Mouse (Mus musculus) left cerebral cortex, postnatal 4 days (tissue): ENCODE data around the gene Ccer2. TPM values are rescaled to one million over a fixed set of nuclear protein-coding genes. Genes with fewer than 3 reads are reported as not detected.
A peak's percentile ranks its signal among the peaks of the same experiment; 100 is the strongest.

Experiments used
- DNase-seq: peaks from one replicate; pipeline ENCODE4 v3.0.0-alpha.2; 2022
- intact Hi-C: fragments of 180-260 bp; cut with DNase I; formaldehyde crosslinking; loops from one replicate; pipeline ENCODE4 v1.15.1; 2025
- total RNA-seq, 2 experiments: library from RNA; stranded (reverse); gene quantifications; 2 replicates each; pipeline ENCODE4 v1.2.3; 2021

Ccer2 gene
- total RNA-seq, 2 experiments from 2014 or later: 0.68 TPM; not detected in 1

DNA sequence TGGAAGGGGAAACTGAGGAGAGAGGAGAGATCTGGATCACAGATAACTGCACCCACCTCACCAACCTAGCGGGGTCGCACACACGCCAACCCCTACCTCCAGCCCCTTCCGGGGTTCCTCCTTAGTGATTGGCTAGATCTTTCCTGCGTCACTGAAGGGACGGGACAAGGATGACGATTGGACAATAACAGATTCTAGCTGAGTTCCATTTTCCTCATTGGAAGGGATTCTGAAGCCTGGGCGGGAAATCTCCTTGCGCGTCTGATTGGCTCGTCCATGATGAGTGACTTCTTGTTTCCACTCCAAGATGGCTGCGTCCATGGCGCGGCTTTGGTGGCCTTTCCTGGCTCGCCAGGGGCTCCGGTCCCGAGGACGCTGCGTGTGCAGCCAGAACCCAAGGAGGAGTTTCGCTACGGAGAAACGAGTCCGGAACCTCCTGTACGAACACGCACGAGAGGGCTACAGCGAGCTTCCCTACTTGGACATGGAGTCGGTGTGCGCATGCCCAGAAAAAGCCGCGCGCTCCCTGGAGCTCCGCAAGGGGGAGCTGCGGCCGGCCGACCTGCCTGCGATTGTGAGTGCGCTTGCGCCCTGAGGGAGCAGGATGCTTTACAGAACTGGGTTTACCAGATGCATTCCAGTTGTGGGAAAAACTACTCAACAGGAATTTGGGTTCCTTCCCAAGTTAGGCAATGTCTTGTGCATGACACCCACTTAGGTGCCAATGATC lies 14.1 kb upstream of the Ccer2 start, which contains the start of the genes Mrps12 and Sars2:
TSS of gene Mrps12 (minus strand) at position 112 of the 730 bp plus-strand sequence.
TSS of gene Sars2 (plus strand) at position 284 of the 730 bp plus-strand sequence.
- intact Hi-C loops: no loop called here
- peak; percentile 93 for DNase-seq

DNA sequence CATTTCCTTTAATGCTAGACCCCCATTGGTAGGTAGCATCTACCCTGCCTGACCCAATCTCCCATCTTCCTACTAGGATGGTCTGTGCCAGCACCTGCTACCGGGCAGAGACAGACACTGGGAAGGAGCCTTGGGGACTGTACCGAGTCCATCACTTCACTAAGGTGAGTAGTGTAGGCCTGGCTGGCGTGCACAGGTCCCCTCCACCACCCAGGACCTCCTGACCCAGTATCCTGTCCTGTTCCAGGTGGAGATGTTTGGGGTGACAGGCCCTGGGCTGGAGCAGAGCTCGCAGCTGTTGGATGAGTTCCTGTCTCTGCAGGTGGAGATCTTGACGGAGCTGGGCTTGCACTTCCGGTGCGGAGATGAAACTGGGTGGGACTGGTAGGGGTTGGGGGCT lies 6.0 kb upstream of the Ccer2 start:
- no peak for DNase-seq
- intact Hi-C loops: no loop called here

DNA sequence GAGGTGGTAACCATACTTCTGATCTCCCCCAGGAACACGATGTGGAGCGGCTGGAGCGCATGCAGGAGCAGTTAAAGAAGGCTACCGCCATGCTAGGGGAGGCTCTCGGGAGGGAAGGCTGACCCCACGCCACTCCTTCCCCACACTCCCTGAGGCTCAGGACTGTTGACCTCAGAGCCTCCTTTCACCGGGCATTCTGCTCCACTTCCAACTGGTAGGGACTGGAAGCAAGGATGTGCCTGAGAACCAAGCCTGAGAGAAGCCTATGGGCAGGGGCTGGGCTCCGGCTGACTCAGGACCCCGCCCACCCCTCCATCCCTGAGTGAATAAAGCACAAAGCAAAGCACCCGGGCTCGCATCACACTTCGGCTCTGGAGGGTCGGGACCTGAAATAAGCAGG lies 2.6 kb downstream of the Ccer2 start:
- no peak for DNase-seq
- intact Hi-C loops: no loop called here

DNA sequence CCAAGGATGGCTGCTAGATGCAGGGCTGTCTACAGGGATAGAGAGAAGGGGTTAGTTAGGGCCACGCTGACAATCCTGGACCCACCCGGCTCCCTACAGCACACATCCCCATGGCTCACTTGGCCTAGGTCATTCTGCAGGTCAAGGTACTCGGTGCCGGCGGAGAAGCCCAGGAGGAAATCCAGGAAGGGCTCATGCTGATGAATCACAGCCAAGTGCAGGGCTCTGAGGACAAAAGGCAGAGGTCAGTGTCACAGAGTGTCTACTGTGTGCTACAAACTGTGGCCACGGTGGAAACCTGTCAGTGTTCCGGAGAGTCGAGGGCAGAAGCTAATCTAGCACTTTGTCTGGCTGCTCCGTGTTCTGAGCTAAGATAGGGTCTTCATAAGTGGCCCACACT lies 5.9 kb downstream of the Ccer2 start:
- DNase-seq: no peak
- intact Hi-C loops: no loop called here

GRCm38 (mm10) chr7:28765211-28765610 lies 9.2 kb downstream of the Ccer2 start:
- DNase-seq: no peak
- intact Hi-C loops: no loop called here

- peak; percentile 97 for DNase-seq
- intact Hi-C loops: no loop called here
Observed at GRCm38 (mm10) chr7:28766173-28766879, 10.4 kb downstream of the Ccer2 start, which contains the start of gene Sirt2. TSS of gene Sirt2 (plus strand) at chr7:28766735.

DNA sequence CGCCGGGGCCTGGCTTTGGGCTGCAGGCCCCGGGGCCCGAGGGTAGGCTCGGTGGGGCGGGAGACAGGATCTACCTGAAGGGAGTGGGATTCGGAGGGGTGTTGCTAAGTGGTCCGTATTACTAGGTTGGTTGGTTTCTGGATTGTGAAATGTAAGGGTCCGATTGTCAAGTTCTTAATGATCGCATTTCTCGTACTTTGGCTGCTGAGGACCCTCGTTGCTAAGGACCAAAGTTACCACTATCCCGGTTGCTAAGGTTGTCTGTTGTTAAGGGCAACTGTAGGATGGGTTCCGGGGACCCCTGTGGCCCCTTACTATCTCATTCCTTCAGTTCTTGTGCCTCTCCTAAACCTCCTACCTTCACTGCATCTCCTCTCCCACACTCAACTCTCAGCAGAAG lies 10.9 kb downstream of the Ccer2 start:
- DNase-seq: no peak
- intact Hi-C loops: no loop called here

GRCm38 (mm10) chr7:28767462-28767965 lies 11.5 kb downstream of the Ccer2 start, which contains the start of gene Nfkbib:
TSS of gene Nfkbib (minus strand) at chr7:28767512.
- no peak for DNase-seq
- intact Hi-C loops: no loop called here

- DNase-seq: no peak
- intact Hi-C loops: no loop called here
Observed at GRCm38 (mm10) chr7:28769414-28769958, 13.5 kb downstream of the Ccer2 start.

GRCm38 (mm10) chr7:28770309-28770708 lies 14.3 kb downstream of the Ccer2 start:
- no peak for DNase-seq
- intact Hi-C loops: no loop called here

DNA sequence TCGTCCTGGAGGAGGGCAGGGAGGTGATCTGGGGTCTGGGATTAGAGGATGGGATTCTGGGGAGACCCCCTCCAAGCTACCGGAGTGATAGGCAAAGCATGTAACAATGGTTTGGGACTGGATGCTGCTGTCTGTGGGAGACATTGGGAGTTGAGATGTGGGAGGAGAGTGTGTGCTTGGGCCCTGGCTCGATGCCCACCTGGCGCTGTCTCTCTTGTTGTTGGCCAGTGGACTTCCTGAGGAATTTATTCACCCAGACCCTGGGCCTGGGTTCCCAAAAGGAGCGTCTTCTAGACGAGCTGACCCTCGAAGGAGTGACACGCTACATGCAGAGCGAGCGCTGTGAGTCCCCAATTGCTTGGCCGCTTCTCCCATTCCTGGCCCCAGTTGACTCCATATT lies 15.9 kb downstream of the Ccer2 start:
- peak; percentile 44 for DNase-seq

GRCm38 (mm10) chr7:28773163-28773562 lies 17.2 kb downstream of the Ccer2 start:
- DNase-seq: no peak
- intact Hi-C loops: no loop called here

More for the DNA sequence above, 15.9 kb downstream of the Ccer2 start:
- intact Hi-C loops: no loop called here

GRCm38 (mm10) chr7:28774164-28774563 lies 18.2 kb downstream of the Ccer2 start:
- intact Hi-C loops: no loop called here
- DNase-seq: peak; percentile 65

- DNase-seq: peak; percentile 71
- intact Hi-C loops: no loop called here
Observed at GRCm38 (mm10) chr7:28775129-28775528, 19.2 kb downstream of the Ccer2 start.

- DNase-seq: no peak
- intact Hi-C loops: no loop called here
Observed at GRCm38 (mm10) chr7:28778825-28779224, 22.9 kb downstream of the Ccer2 start.

DNA sequence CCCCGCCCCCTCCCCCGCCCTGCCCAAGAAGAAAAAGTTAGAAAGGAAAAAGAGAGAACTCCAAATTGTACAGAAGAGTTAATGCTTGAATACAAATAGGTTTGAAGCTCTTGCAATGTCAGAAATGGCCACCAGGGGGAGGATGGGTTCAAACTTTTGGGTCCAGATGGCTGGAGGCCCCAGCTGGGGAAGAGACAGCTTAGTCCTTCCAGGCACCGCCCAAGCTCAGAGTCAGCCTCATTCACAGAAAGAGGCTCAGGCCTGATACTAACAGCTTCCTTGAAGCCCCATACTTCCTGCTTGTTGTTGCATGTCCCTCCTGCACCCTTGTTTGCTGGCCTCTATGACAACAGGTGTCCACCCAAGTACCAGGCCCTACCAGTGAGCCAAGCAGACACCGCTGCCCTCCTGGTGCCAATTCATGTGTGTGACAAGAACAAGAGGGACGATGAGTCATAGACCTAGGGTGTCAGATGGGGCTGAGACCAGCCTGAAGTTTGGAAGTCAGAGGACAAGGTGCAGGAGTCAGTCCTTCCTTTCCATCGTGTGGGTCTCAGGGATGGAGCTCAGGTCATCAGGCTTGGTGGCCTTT lies 24.2 kb downstream of the Ccer2 start:
- DNase-seq: peak; percentile 93
- intact Hi-C loops: loop anchor here (5.0 to 10.0 kb wide), 2 partner anchors 55 to 257 kb away; no protein-coding TSS in a partner anchor

GRCm38 (mm10) chr7:28780857-28781256 lies 24.9 kb downstream of the Ccer2 start:
- no peak for DNase-seq
- intact Hi-C loops: loop anchor here (5.0 to 10.0 kb wide), 2 partner anchors 56 to 256 kb away; no protein-coding TSS in a partner anchor

- intact Hi-C loops: loop anchor here (5.0 to 10.0 kb wide), 2 partner anchors 56 to 256 kb away; no protein-coding TSS in a partner anchor
- DNase-seq: no peak
Observed at GRCm38 (mm10) chr7:28781261-28781663, 25.3 kb downstream of the Ccer2 start.

DNA sequence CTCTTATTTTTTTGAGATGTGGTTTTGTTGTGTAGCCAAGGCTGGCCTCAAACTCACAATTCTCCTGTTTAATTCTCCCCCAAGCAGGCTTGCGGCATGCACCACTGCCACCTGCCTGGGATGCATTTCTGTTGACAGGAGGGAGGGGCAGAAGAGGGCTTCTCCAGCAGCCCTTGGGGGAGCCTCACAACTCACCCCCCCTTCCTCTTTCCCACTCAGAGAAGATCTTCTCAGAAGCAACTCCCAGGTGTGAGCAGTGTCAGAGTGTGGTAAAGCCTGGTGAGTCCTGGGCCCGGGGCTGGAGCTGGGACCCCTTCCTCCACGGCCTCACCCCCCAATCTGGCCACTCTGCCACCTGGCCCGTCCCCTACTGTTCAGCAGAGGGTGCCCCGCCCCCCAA lies 29.2 kb downstream of the Ccer2 start:
- intact Hi-C loops: loop anchor here (10.0 kb wide), 1 partner anchor 60 kb away; no protein-coding TSS in a partner anchor
- no peak for DNase-seq

- no peak for DNase-seq
- intact Hi-C loops: loop anchor here (10.0 kb wide), 1 partner anchor 63 kb away; no protein-coding TSS in a partner anchor
Observed at GRCm38 (mm10) chr7:28787884-28788283, 31.9 kb downstream of the Ccer2 start.
